Mouse (Mus musculus) forebrain, embryonic 16.5 days (tissue): ENCODE results near the gene Akap7. TPM values are rescaled to one million over a fixed set of nuclear protein-coding genes. Genes with fewer than 3 reads are reported as not detected.

Experiments used
- polyA plus RNA-seq: library from polyadenylated mRNA; unstranded; fragments of >200 nt; fragmentation: Nextera tagmentation; extraction: Ambion mirVana; gene quantifications from 2 replicates; pipeline ENCODE4 v1.2.1, GENCODE M21; 2015

Akap7 gene
- polyA plus RNA-seq, 1 experiment from 2014 or later, result 33.3 TPM

Other genes with a start within 250 kb of the Akap7 start
- 20.8 and 23.5 TPM in 2 replicates for gene Epb41l2, start 51.9 kb upstream of the Akap7 start, polyA plus RNA-seq
- not detected in 2 replicates for gene Smlr1, start 228.4 kb upstream of the Akap7 start, polyA plus RNA-seq